Mouse (Mus musculus): Measurements from ENCODE around the gene Gm28051.

DNA sequence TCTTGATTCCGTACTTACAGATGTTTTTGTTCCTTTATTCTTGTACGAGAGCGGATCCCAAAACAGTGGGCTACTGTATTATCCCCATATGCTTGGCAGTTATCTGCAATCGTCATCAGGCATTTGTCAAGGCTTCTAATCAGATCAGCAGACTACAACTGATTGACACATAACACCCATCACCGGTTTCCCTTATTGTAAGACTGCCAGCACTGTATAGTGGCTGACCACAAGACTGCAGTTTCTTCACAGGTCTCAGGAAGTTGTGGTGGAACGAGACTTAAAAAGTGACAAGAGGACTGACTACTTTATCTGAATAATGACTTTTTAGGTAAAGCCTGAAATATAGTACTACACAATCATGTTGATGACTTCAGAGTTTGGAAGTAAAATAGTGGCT is 12.7 kb downstream of the Gm28051 start:
- TF ChIP-seq GATA1 (IDR thresholded peaks at IDR 0.05; ENCODE audit: borderline replicate concordance, low read length) (no peak; the same call in 2 of the 3 replicates), FLI1 (IDR thresholded peaks at IDR 0.05; ENCODE audit: low read length) (no peak)
